Mouse (Mus musculus) c-Kit-negative CD71-positive TER-119-positive erythroid progenitor cells, embryonic 14.5 days (primary cell): ENCODE results near the gene Lefty2.
"Not testable (repeated sequence)": the region's sequence is repeated elsewhere in the genome, so short reads cannot be mapped to it uniquely, and the experiment has no call there.

ENCODE experiments used
- DNase-seq: peaks from one replicate; pipeline ENCODE4 v3.0.0-alpha.2; 2013; ENCODE audit warnings: low read depth, low spot score

Lefty2 gene

GRCm38 (mm10) chr1:180894088-180894987 is 1.4 kb downstream of the Lefty2 start:
- not testable (repeated sequence) for DNase-seq

GRCm38 (mm10) chr1:180901107-180901506 is 8.2 kb downstream of the Lefty2 start:
- DNase-seq: peak; percentile 76

- DNase-seq: peak; percentile 95
These were observed 10.0 kb downstream of the Lefty2 start for GRCm38 (mm10) chr1:180902915-180903314.

- no peak for DNase-seq
These were observed 10.7 kb downstream of the Lefty2 start for GRCm38 (mm10) chr1:180903666-180904038.

GRCm38 (mm10) chr1:180904039-180904814 is 11.3 kb downstream of the Lefty2 start, which contains the start of gene Pycr2:
Pycr2 (plus strand) TSS chr1:180904293.
- peak; percentile 92 for DNase-seq

- DNase-seq: no peak
These were observed 11.8 kb downstream of the Lefty2 start for GRCm38 (mm10) chr1:180904815-180905080.

- no peak for DNase-seq
These were observed 12.4 kb downstream of the Lefty2 start for GRCm38 (mm10) chr1:180905307-180905706.

GRCm38 (mm10) chr1:180905876-180906275 is 13.0 kb downstream of the Lefty2 start:
- DNase-seq: no peak

GRCm38 (mm10) chr1:180906461-180907147 is 13.7 kb downstream of the Lefty2 start:
- no peak for DNase-seq

- DNase-seq: no peak
These were observed 18.2 kb downstream of the Lefty2 start for GRCm38 (mm10) chr1:180911138-180911537.

GRCm38 (mm10) chr1:180911653-180912287 is 18.9 kb downstream of the Lefty2 start:
- no peak for DNase-seq

GRCm38 (mm10) chr1:180912792-180913191 is 19.9 kb downstream of the Lefty2 start:
- no peak for DNase-seq

- DNase-seq: no peak
These were observed 20.9 kb downstream of the Lefty2 start for GRCm38 (mm10) chr1:180913797-180914196.

GRCm38 (mm10) chr1:180916425-180916824 is 23.5 kb downstream of the Lefty2 start:
- DNase-seq: no peak

- no peak for DNase-seq
These were observed 24.1 kb downstream of the Lefty2 start for GRCm38 (mm10) chr1:180917053-180917452.

GRCm38 (mm10) chr1:180919686-180920085 is 26.8 kb downstream of the Lefty2 start:
- DNase-seq: no peak

- no peak for DNase-seq
These were observed 29.6 kb downstream of the Lefty2 start for GRCm38 (mm10) chr1:180922273-180923048.

GRCm38 (mm10) chr1:180924737-180925136 is 31.8 kb downstream of the Lefty2 start:
- DNase-seq: no peak

GRCm38 (mm10) chr1:180926286-180926685 is 33.4 kb downstream of the Lefty2 start:
- DNase-seq: no peak

GRCm38 (mm10) chr1:180929599-180929998 is 36.7 kb downstream of the Lefty2 start:
- DNase-seq: no peak

- DNase-seq: no peak
These were observed 38.2 kb downstream of the Lefty2 start for GRCm38 (mm10) chr1:180931106-180931505.
